Mouse (Mus musculus) midbrain, embryonic 15.5 days (tissue): ENCODE data around the gene Ybx2. TPM values are rescaled to one million over a fixed set of nuclear protein-coding genes. Genes with fewer than 3 reads are reported as not detected.
A peak's percentile ranks its signal among the peaks of the same experiment; 100 is the strongest.

ENCODE experiments used
- ATAC-seq: fragments of 200-750 bp; cut with Nextera tagmentation; replicated peaks from 2 replicates; pipeline ENCODE4 v1.8.0; 2017; ENCODE audit warnings: moderate TSS enrichment
- H3K27ac ChIP-seq: fragments of 300-500 bp; sonication (generic); 2 replicates; pipeline ENCODE4 v1.5.1; 2015; ENCODE audit warnings: mild to moderate bottlenecking, inconsistent platforms
- H3K27me3 ChIP-seq: fragments of 300-500 bp; sonication (generic); replicated peaks from 2 replicates; pipeline ENCODE4 v1.6.1; 2015; ENCODE audit warnings: inconsistent platforms
- H3K36me3 ChIP-seq: fragments of 300-500 bp; sonication (generic); replicated peaks from 2 replicates; pipeline ENCODE4 v1.6.1; 2015; ENCODE audit warnings: inconsistent platforms
- H3K4me1 ChIP-seq: fragments of 300-500 bp; sonication (generic); 2 replicates; pipeline ENCODE4 v1.6.1; 2015; ENCODE audit warnings: inconsistent platforms
- H3K4me2 ChIP-seq: fragments of 300-500 bp; sonication (generic); 2 replicates; pipeline ENCODE4 v1.6.1; 2015; ENCODE audit warnings: inconsistent platforms, mild to moderate bottlenecking, moderate library complexity
- H3K4me3 ChIP-seq: fragments of 300-500 bp; sonication (generic); 2 replicates; pipeline ENCODE4 v1.5.1; 2015; ENCODE audit warnings: mild to moderate bottlenecking, inconsistent platforms
- H3K9ac ChIP-seq: fragments of 300-500 bp; sonication (generic); 2 replicates; pipeline ENCODE4 v1.6.1; 2015; ENCODE audit warnings: mild to moderate bottlenecking, inconsistent platforms
- H3K9me3 ChIP-seq: fragments of 300-500 bp; sonication (generic); 2 replicates; pipeline ENCODE4 v1.6.1; 2016; ENCODE audit warnings: inconsistent platforms
- WGBS: fragments of 180-500 bp; shearing (Covaris S2); methylation state at CpG from one replicate; pipeline ENCODE4 v1.1.7; 2015; ENCODE audit warnings: mixed read lengths; 5-methylcytosine and 5-hydroxymethylcytosine counted together
- polyA plus RNA-seq: library from polyadenylated mRNA; unstranded; fragments of >200 nt; fragmentation: Nextera tagmentation; extraction: Ambion mirVana; gene quantifications from 2 replicates; pipeline ENCODE4 v1.2.1, GENCODE M21; 2015

Ybx2 gene
- 5.6 and 6.4 TPM in 2 replicates for polyA plus RNA-seq

GRCm38 (mm10) chr11:69935137-69935879 lies at the start of gene Ybx2:
Ybx2 (plus strand) TSS chr11:69935796.
- Histone ChIP-seq H3K9me3 (no peaks in the 10 kb centered on the region), H3K4me2 (peak within 1 kb of the TSS; percentile 100), H3K4me1 (peaks cover 23% of the 10 kb centered on the region), H3K4me3 (peak within 1 kb of the TSS; percentile 63), H3K36me3 (no peaks in the 10 kb centered on the region), H3K27me3 (peaks cover 30% of the 10 kb centered on the region), H3K9ac (peak within 1 kb of the TSS; percentile 40), H3K27ac (peak within 1 kb of the TSS; percentile 39; the same call in 1 of the 2 replicates)
- 3% methylated on average over 37 of the region's 62 CpGs for WGBS
- ATAC-seq, result peak; percentile 93

DNA sequence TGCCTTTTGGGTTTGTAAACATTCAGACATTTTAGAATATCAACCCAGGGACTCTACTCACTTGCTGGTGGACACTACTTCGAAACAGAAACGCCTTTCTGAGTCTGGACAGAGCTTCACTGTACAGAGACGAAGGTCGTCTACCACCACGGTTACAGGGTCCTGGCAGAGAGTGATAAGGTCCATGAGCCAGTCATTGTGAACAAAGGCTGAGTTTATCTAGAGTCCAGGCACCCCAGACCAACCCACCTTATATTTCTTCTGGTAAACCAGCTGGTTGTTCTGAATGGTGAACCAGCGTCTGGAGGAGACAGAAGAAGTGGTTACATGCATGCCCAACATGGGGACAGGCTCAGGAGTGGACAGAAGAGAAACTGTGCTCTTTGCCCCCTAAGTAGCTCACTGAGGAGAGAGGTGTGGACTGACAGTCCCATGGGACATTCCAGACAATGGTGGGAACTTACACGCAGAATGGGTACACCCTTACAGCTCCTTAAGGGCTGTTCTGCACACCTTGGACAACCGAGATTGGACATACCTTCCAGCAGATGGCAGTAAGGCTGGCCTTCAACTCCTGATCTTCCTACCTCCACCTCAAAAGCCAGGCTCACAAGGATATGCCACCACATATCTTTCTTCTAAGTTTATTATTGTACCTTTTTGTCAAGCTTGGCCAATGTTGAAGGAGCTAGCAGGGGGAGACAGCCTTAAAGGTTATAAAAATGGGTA lies 48.5 kb upstream of the Ybx2 start:
- Histone ChIP-seq H3K9me3 (no peaks in the 10 kb centered on the region), H3K4me1 (no peaks in the 10 kb centered on the region), H3K4me2 (no peak overlapping the region), H3K27me3 (0 out of 2 replicates have a peak, but pooled peaks cover 3% of the 10 kb centered on the region), H3K9ac (no peak overlapping the region), H3K36me3 (no peaks in the 10 kb centered on the region), H3K4me3 (no peak overlapping the region), H3K27ac (no peak overlapping the region)
- no peak for ATAC-seq
- 78% methylated on average over 8 of the region's 8 CpGs for WGBS

- WGBS, result 78% methylated on average over 4 of the region's 4 CpGs
- Histone ChIP-seq H3K9ac (no peak overlapping the region), H3K4me2 (no peak overlapping the region), H3K4me3 (no peak overlapping the region), H3K27ac (no peak overlapping the region), H3K4me1 (no peaks in the 10 kb centered on the region), H3K27me3 (no peaks in the 10 kb centered on the region), H3K9me3 (no peaks in the 10 kb centered on the region), H3K36me3 (no peaks in the 10 kb centered on the region)
- no peak for ATAC-seq
These were observed 44.1 kb upstream of the Ybx2 start for GRCm38 (mm10) chr11:69891482-69891881.

DNA sequence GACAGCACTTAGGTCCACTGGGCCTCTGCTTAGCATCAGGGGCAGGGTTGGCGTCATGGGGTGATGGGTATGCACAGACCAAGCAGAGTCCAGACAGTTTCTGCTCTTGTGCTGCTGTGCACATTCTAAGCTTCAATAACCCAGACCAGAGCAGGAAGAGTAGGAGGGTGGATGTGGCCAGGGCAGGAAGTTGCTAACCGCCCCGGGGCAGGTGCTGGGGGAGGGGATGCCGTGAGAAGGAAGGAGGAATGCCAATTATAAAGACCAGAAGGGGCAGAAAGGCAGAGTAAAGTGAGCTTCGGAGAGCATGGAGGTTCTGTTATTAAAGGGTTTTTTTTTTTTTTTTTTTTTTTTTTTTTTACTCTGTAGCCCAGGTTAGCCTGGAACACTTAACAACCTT lies 40.9 kb upstream of the Ybx2 start:
- no peak for ATAC-seq
- Histone ChIP-seq H3K27ac (no peak overlapping the region), H3K4me3 (no peak overlapping the region), H3K36me3 (no peaks in the 10 kb centered on the region), H3K9me3 (no peaks in the 10 kb centered on the region), H3K27me3 (no peaks in the 10 kb centered on the region), H3K4me1 (peaks cover 16% of the 10 kb centered on the region), H3K9ac (no peak overlapping the region), H3K4me2 (no peak overlapping the region)
- WGBS, result 83% methylated on average over 5 of the region's 5 CpGs

- ATAC-seq, result no peak
- H3K27me3 ChIP-seq, result no peaks in the 10 kb centered on the region
- 73% methylated on average over 4 of the region's 4 CpGs for WGBS
These were observed 40.3 kb upstream of the Ybx2 start, which contains the start of gene Acap1 for GRCm38 (mm10) chr11:69895291-69895690. Acap1 (minus strand) TSS chr11:69895539.

GRCm38 (mm10) chr11:69899870-69900269 lies 35.7 kb upstream of the Ybx2 start:
- H3K4me1 ChIP-seq, result peaks cover 34% of the 10 kb centered on the region
- H3K9me3 ChIP-seq, result no peaks in the 10 kb centered on the region
- peak overlapping the region; percentile 93 for H3K27ac ChIP-seq
- H3K27me3 ChIP-seq, result no peaks in the 10 kb centered on the region
- ATAC-seq, result no peak
- peak overlapping the region; percentile 84 for H3K9ac ChIP-seq
- peaks cover 9% of the 10 kb centered on the region; the same call in 1 of the 2 replicates for H3K36me3 ChIP-seq
- 27% methylated on average over 4 of the region's 4 CpGs for WGBS
- peak overlapping the region; percentile 92 for H3K4me3 ChIP-seq
- peak overlapping the region; percentile 86 for H3K4me2 ChIP-seq

More at GRCm38 (mm10) chr11:69895291-69895690, 40.3 kb upstream of the Ybx2 start, which contains the start of gene Acap1:
- Histone ChIP-seq H3K36me3 (no peaks in the 10 kb centered on the region), H3K4me3 (no peak within 1 kb of the TSS), H3K4me2 (no peak within 1 kb of the TSS), H3K9me3 (no peaks in the 10 kb centered on the region), H3K27ac (no peak within 1 kb of the TSS), H3K9ac (no peak within 1 kb of the TSS), H3K4me1 (peaks cover 19% of the 10 kb centered on the region)

- peak; percentile 96 for ATAC-seq
- Histone ChIP-seq H3K27ac (peak within 1 kb of the TSS; percentile 93), H3K4me3 (peak within 1 kb of the TSS; percentile 92), H3K36me3 (peaks cover 15% of the 10 kb centered on the region), H3K4me2 (peak within 1 kb of the TSS; percentile 86), H3K4me1 (peaks cover 34% of the 10 kb centered on the region), H3K9me3 (no peaks in the 10 kb centered on the region), H3K27me3 (no peaks in the 10 kb centered on the region), H3K9ac (peak within 1 kb of the TSS; percentile 84)
- WGBS, result under 1% methylated on average over 38 of the region's 38 CpGs
These were observed 34.9 kb upstream of the Ybx2 start, which contains the start of the genes 2810408A11Rik and Neurl4 for GRCm38 (mm10) chr11:69900471-69901405. 2810408A11Rik (minus strand) TSS chr11:69900987. Neurl4 (plus strand) TSS chr11:69901072.

DNA sequence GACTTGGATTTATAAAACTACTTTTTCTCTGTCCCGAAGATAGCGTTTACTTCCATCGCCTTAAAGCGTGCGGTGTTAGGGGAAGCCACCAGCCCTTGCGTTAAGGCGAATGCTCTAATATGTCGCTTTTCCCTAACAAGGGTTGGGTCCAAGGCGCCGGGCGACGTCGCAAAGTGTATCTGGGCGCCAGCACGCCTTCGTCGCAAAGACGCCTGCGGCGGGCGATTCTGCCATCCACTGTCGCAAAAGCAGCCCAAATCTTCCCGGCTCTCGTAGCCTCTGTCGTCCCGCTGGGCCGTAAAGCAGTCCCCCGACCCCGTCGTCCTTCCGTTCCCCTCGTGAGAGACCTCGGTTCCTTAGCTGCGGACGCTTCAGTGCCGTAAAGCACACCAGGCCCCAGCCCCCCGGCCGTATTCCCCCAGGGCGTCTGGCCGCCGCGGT lies 34.2 kb upstream of the Ybx2 start:
- WGBS, result under 1% methylated on average over 42 of the region's 42 CpGs
- no peaks in the 10 kb centered on the region for H3K27me3 ChIP-seq
- peak; percentile 81 for ATAC-seq

DNA sequence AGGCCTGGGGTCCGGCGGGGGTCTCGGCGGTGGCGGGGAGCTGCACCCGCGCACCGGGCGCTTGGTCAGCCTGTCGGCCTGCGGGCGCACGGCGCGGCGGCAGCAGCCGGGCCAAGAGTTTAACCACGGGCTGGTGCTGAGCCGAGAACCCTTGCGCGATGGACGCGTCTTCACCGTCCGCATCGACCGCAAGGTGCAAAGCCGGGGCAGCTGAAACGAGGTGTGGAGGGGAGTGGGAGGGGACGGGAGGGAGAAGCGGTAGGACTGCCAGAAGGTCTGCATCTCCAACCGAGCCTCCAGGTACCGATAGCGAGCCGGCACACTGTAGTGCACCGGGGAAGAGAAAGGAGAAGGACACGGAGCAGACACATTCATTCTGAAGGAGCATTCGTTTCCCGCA lies 33.6 kb upstream of the Ybx2 start:
- peak overlapping the region; percentile 93 for H3K27ac ChIP-seq
- H3K4me3 ChIP-seq, result peak overlapping the region; percentile 92
- no peak for ATAC-seq
- H3K9me3 ChIP-seq, result no peaks in the 10 kb centered on the region
- H3K4me2 ChIP-seq, result peak overlapping the region; percentile 86
- peaks cover 34% of the 10 kb centered on the region for H3K4me1 ChIP-seq
- H3K36me3 ChIP-seq, result peaks cover 27% of the 10 kb centered on the region
- WGBS, result under 1% methylated on average over 38 of the region's 39 CpGs
- H3K27me3 ChIP-seq, result no peaks in the 10 kb centered on the region
- H3K9ac ChIP-seq, result peak overlapping the region; percentile 84

More for the DNA sequence above, 34.2 kb upstream of the Ybx2 start:
- Histone ChIP-seq H3K4me1 (peaks cover 34% of the 10 kb centered on the region), H3K4me2 (peak overlapping the region; percentile 86), H3K9me3 (no peaks in the 10 kb centered on the region), H3K27ac (peak overlapping the region; percentile 93), H3K4me3 (peak overlapping the region; percentile 92), H3K9ac (peak overlapping the region; percentile 84), H3K36me3 (peaks cover 22% of the 10 kb centered on the region)

DNA sequence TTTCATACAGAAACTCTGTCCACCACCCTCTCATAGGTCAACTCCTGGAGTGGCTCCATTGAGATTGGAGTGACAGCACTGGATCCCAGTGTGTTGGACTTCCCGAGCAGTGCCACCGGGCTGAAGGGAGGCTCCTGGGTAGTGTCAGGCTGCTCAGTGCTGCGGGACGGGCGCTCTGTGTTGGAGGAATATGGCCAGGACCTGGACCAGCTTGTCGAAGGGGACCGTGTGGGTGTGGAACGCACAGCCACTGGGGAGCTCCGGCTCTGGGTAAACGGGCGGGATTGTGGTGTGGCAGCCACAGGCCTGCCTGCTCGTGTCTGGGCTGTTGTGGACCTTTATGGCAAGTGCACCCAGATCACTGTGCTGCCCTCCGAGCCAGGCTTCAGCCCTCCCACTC lies 32.6 kb upstream of the Ybx2 start:
- Histone ChIP-seq H3K4me1 (peaks cover 34% of the 10 kb centered on the region), H3K4me3 (peak overlapping the region; percentile 92), H3K27me3 (no peaks in the 10 kb centered on the region), H3K9me3 (no peaks in the 10 kb centered on the region), H3K36me3 (peaks cover 37% of the 10 kb centered on the region), H3K4me2 (peak overlapping the region; percentile 86), H3K27ac (no peak overlapping the region), H3K9ac (peak overlapping the region; percentile 84; the same call in 1 of the 2 replicates)
- WGBS, result 90% methylated on average over 13 of the region's 13 CpGs
- ATAC-seq, result no peak

DNA sequence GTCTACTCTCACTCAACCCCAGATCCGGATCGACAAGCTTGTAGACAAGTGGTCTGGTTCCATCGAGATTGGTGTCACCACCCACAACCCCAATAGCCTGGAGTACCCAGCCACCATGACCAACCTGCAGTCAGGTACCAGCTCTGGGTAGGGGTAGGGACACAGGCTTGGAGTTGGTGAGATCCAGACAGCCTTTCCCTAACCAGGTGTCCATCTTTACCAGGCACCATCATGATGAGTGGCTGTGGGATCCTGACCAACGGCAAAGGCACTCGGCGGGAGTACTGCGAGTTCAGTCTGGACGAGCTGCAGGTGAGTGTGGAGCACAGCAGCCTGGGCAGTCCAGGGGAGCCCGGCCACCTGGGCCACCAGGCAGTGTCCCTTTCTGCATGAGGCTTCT lies 31.3 kb upstream of the Ybx2 start:
- Histone ChIP-seq H3K9me3 (no peaks in the 10 kb centered on the region), H3K9ac (no peak overlapping the region), H3K27ac (no peak overlapping the region), H3K4me3 (no peak overlapping the region), H3K4me1 (peaks cover 22% of the 10 kb centered on the region), H3K36me3 (peaks cover 51% of the 10 kb centered on the region), H3K4me2 (no peak overlapping the region), H3K27me3 (no peaks in the 10 kb centered on the region)
- WGBS, result 98% methylated on average over 9 of the region's 9 CpGs
- ATAC-seq, result no peak
